Mouse (Mus musculus) hindbrain, postnatal 0 days (tissue): ENCODE measurements around the gene Lsr. TPM values are rescaled to one million over a fixed set of nuclear protein-coding genes. Genes with fewer than 3 reads are reported as not detected.

Experiments
- ATAC-seq: fragments of 200-750 bp; cut with Nextera tagmentation; 2 replicates; pipeline ENCODE4 v1.8.0; 2017; ENCODE audit warnings: mild to moderate bottlenecking, moderate TSS enrichment, moderate library complexity
- DNase-seq: peaks from one replicate; pipeline ENCODE4 v3.0.0-alpha.2; 2015; ENCODE audit warnings: low spot score
- H3K27ac ChIP-seq: fragments of 300-500 bp; sonication (generic); 2 replicates; pipeline ENCODE4 v1.5.1; 2014; ENCODE audit warnings: mild to moderate bottlenecking
- H3K27me3 ChIP-seq: fragments of 300-500 bp; sonication (generic); 2 replicates; pipeline ENCODE4 v1.6.1; 2014; ENCODE audit warnings: low read length, mixed read lengths; ENCODE audit not compliant: insufficient read depth
- H3K36me3 ChIP-seq: fragments of 300-500 bp; sonication (generic); 2 replicates; pipeline ENCODE4 v1.6.1; 2014; ENCODE audit warnings: low read length, mixed read lengths; ENCODE audit not compliant: insufficient read depth
- H3K4me1 ChIP-seq: fragments of 300-500 bp; sonication (generic); 2 replicates; pipeline ENCODE4 v1.6.1; 2014; ENCODE audit warnings: antibody characterized with exemption, low read length, mixed read lengths; ENCODE audit not compliant: insufficient read depth
- H3K4me2 ChIP-seq: fragments of 300-500 bp; sonication (generic); 2 replicates; pipeline ENCODE4 v1.6.1; 2014; ENCODE audit warnings: low read depth, mild to moderate bottlenecking, low read length, moderate library complexity, mixed read lengths
- H3K4me3 ChIP-seq: fragments of 300-500 bp; sonication (generic); 2 replicates; pipeline ENCODE4 v1.5.1; 2014; ENCODE audit warnings: low read length
- H3K9ac ChIP-seq: fragments of 300-500 bp; sonication (generic); replicated peaks from 2 replicates; pipeline ENCODE4 v1.6.1; 2014; ENCODE audit warnings: mild to moderate bottlenecking, low read length, moderate library complexity, mixed read lengths
- H3K9me3 ChIP-seq: fragments of 300-500 bp; sonication (generic); 2 replicates; pipeline ENCODE4 v1.6.1; 2016; ENCODE audit warnings: low read length, mixed read lengths
- CTCF ChIP-seq: IDR thresholded peaks from 2 replicates; pipeline ENCODE4 v1.5.1; 2016; ENCODE audit warnings: antibody characterized with exemption, control low read depth, low read depth
- WGBS: fragments of 180-500 bp; shearing (Covaris S2); extraction: QIAGEN DNeasy Blood & Tissue Kit; methylation state at CpG from one replicate; pipeline ENCODE4 v1.1.7; 2014; 5-methylcytosine and 5-hydroxymethylcytosine counted together
- polyA plus RNA-seq: library from polyadenylated mRNA; unstranded; fragments of >200 nt; fragmentation: Nextera tagmentation; extraction: Ambion mirVana; gene quantifications from 2 replicates; pipeline ENCODE4 v1.2.1, GENCODE M21; 2015
- total RNA-seq: library from RNA; depleted of rRNA; stranded (reverse); fragments of >200 nt; gene quantifications from 2 replicates; pipeline ENCODE4 v1.2.3, GENCODE M21; 2014; rRNA removed

The Lsr gene
- total and polyA plus RNA-seq, 2 experiments from 2014 or later, result 25.3 to 28.8 TPM

GRCm38 (mm10) chr7:30914732-30915131, 58.5 kb downstream of the Lsr start, which contains the start of gene Mag:
Gene Mag (minus strand): TSS chr7:30914873.
- Histone ChIP-seq H3K27ac (no peak within 1 kb of the TSS), H3K4me2 (no peak within 1 kb of the TSS), H3K4me1 (no peaks in the 10 kb centered on the region), H3K36me3 (no peaks in the 10 kb centered on the region), H3K9me3 (no peaks in the 10 kb centered on the region), H3K4me3 (no peak within 1 kb of the TSS), H3K27me3 (no peaks in the 10 kb centered on the region), H3K9ac (no peak within 1 kb of the TSS)
- no peak for DNase-seq
- 68% methylated on average over 8 of the region's 8 CpGs for WGBS
- ATAC-seq, result no peak
- TF ChIP-seq CTCF, result no peak

DNA sequence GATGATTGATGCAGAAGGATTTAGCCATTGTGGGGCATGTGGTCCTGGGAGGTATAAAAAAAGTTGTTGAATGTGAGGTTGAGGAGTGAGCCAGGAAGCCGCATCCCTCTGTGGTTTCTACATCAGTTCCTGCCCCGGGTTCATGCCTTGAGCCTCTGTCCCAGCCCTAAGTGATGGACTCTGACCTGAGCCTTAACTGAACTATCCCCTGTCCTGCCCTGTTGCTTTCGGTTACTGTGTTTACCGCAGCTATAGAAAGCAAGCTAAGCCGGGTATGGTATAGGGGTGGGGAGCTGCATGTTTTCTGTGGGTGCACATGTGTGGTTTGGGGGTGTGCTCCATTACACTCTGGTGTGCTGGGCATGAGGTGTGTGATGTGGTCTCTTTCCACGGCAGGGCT, 63.5 kb downstream of the Lsr start:
- H3K27me3 ChIP-seq, result no peaks in the 10 kb centered on the region
- H3K4me2 ChIP-seq, result no peak overlapping the region
- H3K27ac ChIP-seq, result no peak overlapping the region
- no peak for TF ChIP-seq CTCF
- peaks cover 3% of the 10 kb centered on the region; the same call in 1 of the 2 replicates for H3K4me1 ChIP-seq
- H3K4me3 ChIP-seq, result no peak overlapping the region
- ATAC-seq (no peak), DNase-seq (no peak)
- no peak overlapping the region for H3K9ac ChIP-seq
- no peaks in the 10 kb centered on the region for H3K9me3 ChIP-seq
- H3K36me3 ChIP-seq, result no peaks in the 10 kb centered on the region
- WGBS, result 82% methylated on average over 6 of the region's 6 CpGs

- ATAC-seq (peak; percentile 48), DNase-seq (no peak)
- no peaks in the 10 kb centered on the region for H3K27me3 ChIP-seq
- peak overlapping the region; percentile 58 for H3K4me2 ChIP-seq
- no peak overlapping the region for H3K9ac ChIP-seq
- no peaks in the 10 kb centered on the region for H3K36me3 ChIP-seq
- peaks cover 3% of the 10 kb centered on the region; the same call in 1 of the 2 replicates for H3K4me1 ChIP-seq
- peak overlapping the region; percentile 21 for H3K4me3 ChIP-seq
- WGBS, result 31% methylated on average over 17 of the region's 17 CpGs
- no peaks in the 10 kb centered on the region for H3K9me3 ChIP-seq
- TF ChIP-seq CTCF, result no peak
- no peak overlapping the region for H3K27ac ChIP-seq
These were observed 64.3 kb downstream of the Lsr start for GRCm38 (mm10) chr7:30908992-30909431.

GRCm38 (mm10) chr7:30908277-30908991, 64.8 kb downstream of the Lsr start:
- no peak overlapping the region for H3K9ac ChIP-seq
- DNase-seq (peak; percentile 8), ATAC-seq (peak; percentile 57)
- H3K36me3 ChIP-seq, result no peaks in the 10 kb centered on the region
- no peaks in the 10 kb centered on the region for H3K27me3 ChIP-seq
- no peak overlapping the region for H3K27ac ChIP-seq
- peak overlapping the region; percentile 21 for H3K4me3 ChIP-seq
- H3K9me3 ChIP-seq, result no peaks in the 10 kb centered on the region
- 0 out of 2 replicates have a peak, but pooled peaks have one; percentile 25 for TF ChIP-seq CTCF
- peak overlapping the region; percentile 58 for H3K4me2 ChIP-seq
- 2% methylated on average over 23 of the region's 26 CpGs for WGBS
- H3K4me1 ChIP-seq, result peaks cover 3% of the 10 kb centered on the region; the same call in 1 of the 2 replicates

Other genes starting within 250 kb of the Lsr start
- gene Tmem147, start 243.9 kb downstream of the Lsr start, total RNA-seq, result 195 and 238 TPM in 2 replicates
- 338 and 342 TPM in 2 replicates for gene Tmem147, start 243.9 kb downstream of the Lsr start, polyA plus RNA-seq
- gene Gapdhs, start 229.8 kb downstream of the Lsr start, total RNA-seq, result not detected in 2 replicates
- gene Gapdhs, start 229.8 kb downstream of the Lsr start, polyA plus RNA-seq, result 0.32 and 0.69 TPM in 2 replicates
- 0.84 and 4.2 TPM in 2 replicates for gene Sbsn, start 222.0 kb downstream of the Lsr start, total RNA-seq
- gene Sbsn, start 222.0 kb downstream of the Lsr start, polyA plus RNA-seq, result 2.9 and 3.0 TPM in 2 replicates
- gene Dmkn, start 209.7 kb downstream of the Lsr start, total RNA-seq, result 1.4 and 2.1 TPM in 2 replicates
- 3.9 and 5.8 TPM in 2 replicates for gene Dmkn, start 209.7 kb downstream of the Lsr start, polyA plus RNA-seq
- not detected in 2 replicates for gene Krtdap, start 185.6 kb downstream of the Lsr start, total RNA-seq
- 0.66 and 1.8 TPM in 2 replicates for gene Krtdap, start 185.6 kb downstream of the Lsr start, polyA plus RNA-seq
- 0.16 TPM in 1 of 2 replicates, not detected in the other for gene Ffar2, start 149.7 kb downstream of the Lsr start, total RNA-seq
- gene Ffar2, start 149.7 kb downstream of the Lsr start, polyA plus RNA-seq, result 0.19 and 0.23 TPM in 2 replicates
- 0.05 TPM in 1 of 2 replicates, not detected in the other for gene Ffar3, start 117.3 kb downstream of the Lsr start, total RNA-seq
- 0.09 TPM in 1 of 2 replicates, not detected in the other for gene Ffar3, start 117.3 kb downstream of the Lsr start, polyA plus RNA-seq
- gene Ffar1, start 111.9 kb downstream of the Lsr start, total RNA-seq, result not detected in 2 replicates
- not detected in 2 replicates for gene Ffar1, start 111.9 kb downstream of the Lsr start, polyA plus RNA-seq
- 0.07 and 3.2 TPM in 2 replicates for gene Cd22, start 93.1 kb downstream of the Lsr start, total RNA-seq
- gene Cd22, start 93.1 kb downstream of the Lsr start, polyA plus RNA-seq, result 0.09 and 0.20 TPM in 2 replicates
- 39.0 and 48.7 TPM in 2 replicates for gene Mag, start 58.6 kb downstream of the Lsr start, total RNA-seq
- gene Mag, start 58.6 kb downstream of the Lsr start, polyA plus RNA-seq, result 14.4 and 18.6 TPM in 2 replicates
- not detected in 2 replicates for gene Hamp2, start 48.8 kb downstream of the Lsr start, total RNA-seq
- gene Hamp2, start 48.8 kb downstream of the Lsr start, polyA plus RNA-seq, result not detected in 2 replicates
- gene Hamp, start 29.4 kb downstream of the Lsr start, total RNA-seq, result not detected in 2 replicates
- not detected in 2 replicates for gene Hamp, start 29.4 kb downstream of the Lsr start, polyA plus RNA-seq
- gene Usf2, start 16.7 kb downstream of the Lsr start, total RNA-seq, result 103 and 114 TPM in 2 replicates
- gene Usf2, start 16.7 kb downstream of the Lsr start, polyA plus RNA-seq, result 27.1 and 28.0 TPM in 2 replicates
- 0.16 and 2.0 TPM in 2 replicates for gene Fam187b, start 326 bp upstream of the Lsr start, total RNA-seq
- gene Fam187b, start 326 bp upstream of the Lsr start, polyA plus RNA-seq, result 0.77 and 0.89 TPM in 2 replicates
- gene Fxyd5, start 69.0 kb upstream of the Lsr start, total RNA-seq, result 15.3 and 22.1 TPM in 2 replicates
- 33.3 and 35.3 TPM in 2 replicates for gene Fxyd5, start 69.0 kb upstream of the Lsr start, polyA plus RNA-seq
- gene Fxyd7, start 78.0 kb upstream of the Lsr start, total RNA-seq, result 234 and 282 TPM in 2 replicates
- gene Fxyd7, start 78.0 kb upstream of the Lsr start, polyA plus RNA-seq, result 466 and 477 TPM in 2 replicates
- 24.0 and 26.5 TPM in 2 replicates for gene Fxyd1, start 83.7 kb upstream of the Lsr start, total RNA-seq
- gene Fxyd1, start 83.7 kb upstream of the Lsr start, polyA plus RNA-seq, result 129 and 150 TPM in 2 replicates
- 1.9 and 5.9 TPM in 2 replicates for gene Lgi4, start 85.9 kb upstream of the Lsr start, total RNA-seq
- gene Lgi4, start 85.9 kb upstream of the Lsr start, polyA plus RNA-seq, result 1.2 and 1.3 TPM in 2 replicates
- not detected in 2 replicates for gene Fxyd3, start 103.2 kb upstream of the Lsr start, total RNA-seq
- gene Fxyd3, start 103.2 kb upstream of the Lsr start, polyA plus RNA-seq, result 1.2 and 1.5 TPM in 2 replicates
- not detected in 2 replicates for gene Hpn, start 141.8 kb upstream of the Lsr start, total RNA-seq
- gene Hpn, start 141.8 kb upstream of the Lsr start, polyA plus RNA-seq, result 0.88 and 1.3 TPM in 2 replicates
- gene Scn1b, start 153.5 kb upstream of the Lsr start, total RNA-seq, result 65.7 and 69.5 TPM in 2 replicates
- 44.3 and 46.0 TPM in 2 replicates for gene Scn1b, start 153.5 kb upstream of the Lsr start, polyA plus RNA-seq
- gene Gramd1a, start 182.4 kb upstream of the Lsr start, total RNA-seq, result 256 and 258 TPM in 2 replicates
- 137 and 143 TPM in 2 replicates for gene Gramd1a, start 182.4 kb upstream of the Lsr start, polyA plus RNA-seq